Mouse (Mus musculus) embryonic facial prominence, embryonic 14.5 days (tissue): ENCODE measurements at regions not wholly inside any gene's neighbourhood (a gene's known extent, or its start where the extent isn't known, plus 50 kb on each side); places are given as distances from the start of the nearest gene placed in this dataset.

Experiments
- ATAC-seq: fragments of 200-750 bp; cut with Nextera tagmentation; 2 replicates; pipeline ENCODE4 v1.8.0; 2017; ENCODE audit warnings: low read depth, moderate number of reproducible peaks, moderate TSS enrichment
- DNase-seq: peaks from one replicate; pipeline ENCODE4 v3.0.0-alpha.2; 2015; ENCODE audit warnings: low spot score
- H3K27ac ChIP-seq: fragments of 300-500 bp; sonication (generic); replicated peaks from 2 replicates; pipeline ENCODE4 v1.5.1; 2014; ENCODE audit warnings: low read depth, mild to moderate bottlenecking, low read length, moderate library complexity
- H3K27me3 ChIP-seq: fragments of 300-500 bp; sonication (generic); replicated peaks from 2 replicates; pipeline ENCODE4 v1.6.1; 2014; ENCODE audit warnings: low read length; ENCODE audit not compliant: control insufficient read depth, insufficient read depth
- H3K36me3 ChIP-seq: fragments of 300-500 bp; sonication (generic); 2 replicates; pipeline ENCODE4 v1.6.1; 2014; ENCODE audit warnings: low read length, mixed read lengths; ENCODE audit not compliant: control insufficient read depth, insufficient read depth
- H3K4me1 ChIP-seq: fragments of 300-500 bp; sonication (generic); 2 replicates; pipeline ENCODE4 v1.6.1; 2014; ENCODE audit warnings: antibody characterized with exemption, low read length; ENCODE audit not compliant: control insufficient read depth, insufficient read depth
- H3K4me2 ChIP-seq: fragments of 300-500 bp; sonication (generic); 2 replicates; pipeline ENCODE4 v1.6.1; 2014; ENCODE audit warnings: low read depth, mild to moderate bottlenecking, low read length, moderate library complexity, mixed read lengths
- H3K4me3 ChIP-seq: fragments of 300-500 bp; sonication (generic); 2 replicates; pipeline ENCODE4 v1.5.1; 2014; ENCODE audit warnings: low read depth, mild to moderate bottlenecking, low read length
- H3K9ac ChIP-seq: fragments of 300-500 bp; sonication (generic); 2 replicates; pipeline ENCODE4 v1.6.1; 2014; ENCODE audit warnings: low read depth, mild to moderate bottlenecking, low read length, moderate library complexity, mixed read lengths
- H3K9me3 ChIP-seq: fragments of 300-500 bp; sonication (generic); 2 replicates; pipeline ENCODE4 v1.6.1; 2016; ENCODE audit warnings: low read length; ENCODE audit not compliant: control insufficient read depth
- WGBS: fragments of 180-500 bp; shearing (Covaris S2); extraction: QIAGEN DNeasy Blood & Tissue Kit; methylation state at CpG from one replicate; pipeline ENCODE4 v1.1.7; 2014; 5-methylcytosine and 5-hydroxymethylcytosine counted together

- 90% methylated on average over 6 of the region's 6 CpGs for WGBS
- H3K9me3 ChIP-seq: no peaks in the 10 kb centered on the region
Measured at GRCm38 (mm10) chr15:59152786-59153388, 263.8 kb downstream of the Gm49356 start.

GRCm38 (mm10) chr15:59153416-59154250 lies 264.5 kb downstream of the Gm49356 start:
- H3K36me3 ChIP-seq: no peaks in the 10 kb centered on the region
- no peak overlapping the region for H3K27ac ChIP-seq
- no peaks in the 10 kb centered on the region for H3K9me3 ChIP-seq
- no peaks in the 10 kb centered on the region for H3K27me3 ChIP-seq
- no peak; the same call in 1 of the 2 replicates for ATAC-seq
- peaks cover 15% of the 10 kb centered on the region for H3K4me1 ChIP-seq
- no peak overlapping the region for H3K4me2 ChIP-seq
- no peak for DNase-seq
- H3K4me3 ChIP-seq: no peak overlapping the region
- H3K9ac ChIP-seq: no peak overlapping the region
- 61% methylated on average over 16 of the region's 16 CpGs for WGBS

More at GRCm38 (mm10) chr15:59152786-59153388, 263.8 kb downstream of the Gm49356 start:
- H3K36me3 ChIP-seq: no peaks in the 10 kb centered on the region
- H3K4me1 ChIP-seq: peaks cover 15% of the 10 kb centered on the region
- no peak for DNase-seq
- H3K4me3 ChIP-seq: no peak overlapping the region
- no peak overlapping the region for H3K27ac ChIP-seq
- ATAC-seq: no peak
- no peak overlapping the region for H3K9ac ChIP-seq
- no peaks in the 10 kb centered on the region for H3K27me3 ChIP-seq
- no peak overlapping the region for H3K4me2 ChIP-seq

GRCm38 (mm10) chr15:59154407-59155288 lies 265.6 kb downstream of the Gm49356 start:
- Histone ChIP-seq H3K4me2 (no peak overlapping the region), H3K9me3 (no peaks in the 10 kb centered on the region), H3K4me3 (no peak overlapping the region), H3K27ac (no peak overlapping the region; the same call in 1 of the 2 replicates), H3K27me3 (no peaks in the 10 kb centered on the region), H3K9ac (no peak overlapping the region), H3K36me3 (no peaks in the 10 kb centered on the region), H3K4me1 (peaks cover 15% of the 10 kb centered on the region)
- WGBS: 15% methylated on average over 6 of the region's 6 CpGs
- ATAC-seq (peak; percentile 69), DNase-seq (peak; percentile 70)

GRCm38 (mm10) chr15:59155289-59155623 lies 266.2 kb downstream of the Gm49356 start:
- Histone ChIP-seq H3K27ac (no peak overlapping the region), H3K9me3 (no peaks in the 10 kb centered on the region), H3K4me2 (no peak overlapping the region), H3K4me1 (peaks cover 15% of the 10 kb centered on the region), H3K4me3 (no peak overlapping the region), H3K27me3 (no peaks in the 10 kb centered on the region), H3K9ac (no peak overlapping the region), H3K36me3 (no peaks in the 10 kb centered on the region)
- no peak for ATAC-seq
- no peak for DNase-seq

- no peak overlapping the region for H3K27ac ChIP-seq
- DNase-seq (peak; percentile 11), ATAC-seq (no peak)
- H3K4me1 ChIP-seq: peaks cover 15% of the 10 kb centered on the region
- no peak overlapping the region for H3K9ac ChIP-seq
- no peaks in the 10 kb centered on the region for H3K9me3 ChIP-seq
- WGBS: 70% methylated on average over 7 of the region's 7 CpGs
- no peak overlapping the region for H3K4me2 ChIP-seq
- H3K4me3 ChIP-seq: no peak overlapping the region
- H3K36me3 ChIP-seq: no peaks in the 10 kb centered on the region
- H3K27me3 ChIP-seq: no peaks in the 10 kb centered on the region
Measured at GRCm38 (mm10) chr15:59156328-59156727, 267.2 kb downstream of the Gm49356 start.

GRCm38 (mm10) chr15:59158760-59159159 lies 269.7 kb downstream of the Gm49356 start:
- no peak for DNase-seq
- WGBS: 97% methylated on average over 4 of the region's 4 CpGs

GRCm38 (mm10) chr15:59160931-59161920 lies 272.1 kb downstream of the Gm49356 start:
- Histone ChIP-seq H3K4me3 (no peak overlapping the region), H3K27ac (no peak overlapping the region), H3K9ac (no peak overlapping the region), H3K4me1 (no peaks in the 10 kb centered on the region), H3K4me2 (no peak overlapping the region), H3K9me3 (no peaks in the 10 kb centered on the region), H3K36me3 (no peaks in the 10 kb centered on the region), H3K27me3 (no peaks in the 10 kb centered on the region)
- whole genome bisulfite sequencing: 93% methylated on average over 15 of the region's 17 CpGs
- DNase-seq: no peak
- no peak for ATAC-seq

More at GRCm38 (mm10) chr15:59158760-59159159, 269.7 kb downstream of the Gm49356 start:
- Histone ChIP-seq H3K4me2 (no peak overlapping the region), H3K27me3 (no peaks in the 10 kb centered on the region), H3K36me3 (no peaks in the 10 kb centered on the region), H3K27ac (no peak overlapping the region), H3K4me1 (peaks cover 14% of the 10 kb centered on the region), H3K4me3 (no peak overlapping the region), H3K9ac (no peak overlapping the region), H3K9me3 (no peaks in the 10 kb centered on the region)
- no peak for ATAC-seq
